Mouse (Mus musculus) adipocyte (in vitro differentiated cells): ENCODE measurements around the gene Dusp14.

Experiments used
- DNase-seq: peaks from one replicate; pipeline ENCODE4 v3.0.0-alpha.2; 2016; ENCODE audit warnings: low spot score

Dusp14 gene

GRCm38 (mm10) chr11:84066927-84067645, 2.0 kb downstream of the Dusp14 start:
- peak; percentile 26 for DNase-seq

DNA sequence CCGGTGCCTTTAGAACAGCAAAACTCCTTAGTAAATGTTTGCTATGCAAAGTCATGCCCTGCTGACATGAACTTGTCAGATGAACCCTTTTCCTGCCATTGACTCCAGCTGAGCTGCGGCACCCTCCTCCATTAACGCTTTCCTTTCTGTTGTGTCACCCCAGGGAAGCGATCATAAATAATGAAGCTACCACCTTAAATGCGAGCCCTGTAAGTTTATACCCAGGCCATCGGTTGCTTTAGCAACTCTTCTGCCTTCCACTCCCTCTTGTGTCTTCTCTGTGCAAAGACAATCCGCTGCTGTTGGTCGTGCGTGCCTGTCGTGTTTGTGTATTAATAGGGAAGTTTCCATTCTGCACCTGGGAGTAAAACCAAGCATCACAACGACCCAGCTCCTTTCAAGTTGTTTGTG, 3.0 kb downstream of the Dusp14 start:
- DNase-seq: peak; percentile 31

- no peak for DNase-seq
These were observed 5.3 kb downstream of the Dusp14 start for GRCm38 (mm10) chr11:84063631-84064209.

DNA sequence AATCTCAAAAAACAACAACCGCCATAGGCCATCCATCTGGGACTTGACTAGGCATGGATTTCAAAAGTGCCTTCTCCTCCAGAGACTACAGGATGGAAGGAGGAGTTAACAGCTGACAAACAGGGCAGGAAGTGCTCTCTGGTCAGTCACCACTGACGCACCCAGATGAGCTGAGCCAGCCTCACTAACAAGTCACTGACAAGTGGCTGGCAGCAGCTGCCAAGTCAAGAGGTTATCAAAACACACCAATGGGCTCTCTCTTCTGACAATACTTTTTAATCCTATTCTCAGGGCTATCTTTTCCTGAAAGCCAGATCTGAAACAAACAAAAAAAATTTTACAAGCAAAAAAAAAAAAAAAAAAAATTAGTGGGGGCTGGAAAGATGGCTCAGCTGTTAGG, 6.3 kb downstream of the Dusp14 start:
- DNase-seq: peak; percentile 88

- no peak for DNase-seq
These were observed 7.2 kb downstream of the Dusp14 start for GRCm38 (mm10) chr11:84061881-84062280.

DNA sequence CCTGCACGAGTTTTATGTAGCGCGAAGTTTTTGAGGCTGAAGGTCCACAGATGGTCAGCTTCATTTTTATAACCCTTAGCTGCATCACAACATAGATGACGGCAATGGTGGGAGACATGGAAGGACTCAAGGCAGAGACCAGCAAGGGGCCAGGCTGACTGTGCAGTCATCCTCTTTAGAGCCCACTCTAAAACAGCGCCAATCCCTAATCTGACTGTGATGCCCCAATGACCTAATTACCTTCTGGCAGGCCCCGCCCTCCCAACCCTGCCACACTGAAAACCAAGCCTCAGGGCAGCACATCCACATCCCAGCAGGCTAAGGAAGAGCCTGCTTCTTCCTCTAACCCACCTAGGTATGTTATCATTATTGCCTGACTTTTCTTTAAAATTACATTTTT, 8.4 kb downstream of the Dusp14 start:
- DNase-seq: no peak

DNA sequence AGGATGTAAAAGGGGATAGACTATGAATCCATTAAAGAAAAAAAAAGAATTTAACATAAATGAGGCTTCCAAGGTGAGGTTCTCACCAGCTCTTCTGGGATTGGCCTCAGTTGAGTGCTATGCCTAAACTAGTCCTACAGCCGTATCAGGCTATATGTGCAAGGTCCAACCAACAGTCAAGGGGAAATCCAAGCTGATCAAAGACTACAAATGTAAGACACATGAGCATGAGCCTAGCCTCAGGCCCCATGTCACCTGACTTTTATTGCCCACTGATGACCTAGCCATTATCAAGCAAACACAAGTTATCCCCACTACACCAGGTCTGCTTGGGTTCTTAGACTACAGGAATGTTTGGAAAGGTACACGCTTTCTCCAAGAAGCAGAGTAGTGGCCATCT, 9.3 kb downstream of the Dusp14 start:
- DNase-seq: no peak

- no peak for DNase-seq
These were observed 11.6 kb downstream of the Dusp14 start for GRCm38 (mm10) chr11:84057418-84057817.

- DNase-seq: peak; percentile 79
These were observed 15.4 kb downstream of the Dusp14 start for GRCm38 (mm10) chr11:84053524-84054163.

- no peak for DNase-seq
These were observed 16.0 kb downstream of the Dusp14 start for GRCm38 (mm10) chr11:84053055-84053454.

GRCm38 (mm10) chr11:84048411-84048810, 20.6 kb downstream of the Dusp14 start:
- no peak for DNase-seq

DNA sequence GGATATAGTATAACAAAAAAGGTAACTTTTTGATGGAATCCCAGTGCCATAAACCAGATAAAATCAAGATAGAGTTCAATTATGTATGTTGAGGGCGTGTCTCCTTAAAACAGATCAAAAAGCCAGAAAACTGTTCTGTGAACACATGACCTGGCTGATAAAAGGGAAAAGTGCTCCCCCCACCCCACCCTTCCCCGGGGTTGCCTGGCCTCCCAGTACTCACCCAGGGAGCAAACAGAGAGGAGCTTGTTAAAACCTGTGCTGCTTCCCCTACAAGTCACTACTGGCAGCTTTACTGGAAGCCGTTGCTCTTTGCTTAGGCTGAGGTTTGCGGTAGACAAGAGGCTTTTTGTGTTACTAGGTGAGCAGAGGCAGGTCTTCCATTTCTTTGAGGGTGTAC, 21.8 kb downstream of the Dusp14 start:
- DNase-seq: no peak

- DNase-seq: no peak
These were observed 24.1 kb downstream of the Dusp14 start for GRCm38 (mm10) chr11:84044988-84045387.

- DNase-seq: peak; percentile 27
These were observed 26.0 kb downstream of the Dusp14 start for GRCm38 (mm10) chr11:84042808-84043762.

GRCm38 (mm10) chr11:84040621-84041020, 28.4 kb downstream of the Dusp14 start:
- no peak for DNase-seq

GRCm38 (mm10) chr11:84033671-84034070, 35.4 kb downstream of the Dusp14 start:
- no peak for DNase-seq

DNA sequence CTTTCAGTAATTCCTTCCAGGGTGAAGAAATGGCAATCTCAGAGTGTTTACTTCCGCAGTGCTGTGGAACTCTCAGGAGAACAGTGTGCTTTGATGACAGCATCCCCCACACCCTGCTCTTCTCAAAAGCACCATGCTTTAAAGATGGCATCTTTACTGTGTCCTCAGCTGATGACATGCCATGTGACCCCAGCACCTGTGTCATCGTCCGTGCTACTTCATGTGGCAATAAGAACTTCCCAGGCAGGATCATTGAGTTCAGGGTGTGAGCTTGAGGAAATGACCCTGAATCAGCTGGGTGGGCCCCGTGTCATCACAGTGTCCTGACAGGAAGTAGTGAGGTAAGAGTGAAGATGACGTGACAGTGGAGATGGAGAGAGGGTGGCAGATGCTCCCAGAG, 36.5 kb downstream of the Dusp14 start:
- DNase-seq: no peak

- DNase-seq: peak; percentile 66
These were observed 37.1 kb downstream of the Dusp14 start for GRCm38 (mm10) chr11:84031971-84032370.

DNA sequence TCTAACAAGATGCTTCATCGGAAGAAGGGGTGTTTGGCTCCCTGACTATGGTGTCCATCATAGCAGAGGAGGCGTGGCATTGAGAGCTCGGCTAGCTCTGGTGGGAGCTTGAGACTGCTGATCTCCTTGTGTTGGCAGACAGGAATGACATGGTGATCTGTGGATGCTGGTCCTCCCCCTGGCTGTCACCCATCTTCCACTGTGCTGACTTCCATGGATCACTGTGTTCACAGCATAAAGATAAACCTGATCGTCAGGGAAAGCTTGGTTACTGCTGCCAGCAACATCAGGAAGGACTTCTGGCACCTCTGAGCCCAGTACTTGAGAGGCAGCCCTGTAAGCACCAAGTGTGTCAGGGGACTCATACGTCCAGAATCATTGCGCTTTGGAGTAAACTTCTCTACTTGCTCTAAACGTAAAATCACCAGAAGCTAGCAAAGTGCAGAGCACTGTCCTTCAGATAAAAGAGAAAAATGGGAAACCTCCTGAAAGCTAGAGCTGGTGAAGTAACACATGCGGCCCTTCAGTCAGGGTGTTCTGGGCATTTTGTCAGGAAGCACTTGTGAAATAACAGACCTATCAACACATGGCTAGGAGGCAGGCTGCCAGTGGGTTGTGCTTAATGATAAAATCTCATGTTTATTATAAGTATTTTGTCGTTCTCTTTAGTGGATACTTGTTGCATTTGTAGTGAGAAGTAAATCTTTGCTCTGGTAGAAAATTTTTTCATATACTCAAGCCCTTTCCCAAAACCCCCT, 40.6 kb downstream of the Dusp14 start:
- DNase-seq: peak; percentile 98

GRCm38 (mm10) chr11:84027231-84027630, 41.8 kb downstream of the Dusp14 start:
- peak; percentile 70 for DNase-seq

GRCm38 (mm10) chr11:84016810-84017508, 52.1 kb downstream of the Dusp14 start:
- no peak for DNase-seq
